ENCODE assay signal across 8 mouse cellular contexts in genomic region chr12:9251772-9252171, GRCm38 (mm10).
DNase-seq lines count a peak whose midpoint lies in the region; ATAC-seq and TF ChIP-seq lines count a peak whose summit lies in the region.

No protein-coding gene starts in this region.

- ATAC-seq in liver, embryonic 14.5 days (ENCODE audit: insufficient read depth), result no peak

- H3K27me3 ChIP-seq in liver, embryonic 14.5 days (ENCODE audit: control insufficient read depth, insufficient read depth, low read length), result no peaks in the 10 kb centered on the region

- WGBS in liver, embryonic 14.5 days (ENCODE audit: insufficient replicate concordance), result 15% methylated on average over 5 of the region's 5 CpGs

- H3K9me3 ChIP-seq in liver, embryonic 14.5 days (ENCODE audit: control insufficient read depth, low read length), result no peaks in the 10 kb centered on the region

- no peak overlapping the region for H3K4me2 ChIP-seq in liver, embryonic 14.5 days (ENCODE audit: low read depth)

- H3K27ac ChIP-seq in liver, embryonic 14.5 days, result no peak overlapping the region

- no peak overlapping the region for H3K9ac ChIP-seq in liver, embryonic 14.5 days (replicated peaks)

- peak; percentile 1 for DNase-seq in thymus, postnatal 25 days
- DNase-seq in thymus, postnatal 10 days (ENCODE audit: low spot score in 2 of 2), result no peak
- DNase-seq in adrenal gland, adult 8-10 months, result peak; percentile 21
- peak; percentile 70 for DNase-seq in embryo, embryonic 11 days
- peak; percentile 69 for DNase-seq in heart, postnatal 4 days
- DNase-seq in liver, embryonic 14.5 days (ENCODE audit: low read depth in 3 of 3, low spot score in 3 of 3), result no peak
- DNase-seq in right cerebral cortex, postnatal 25 days, result peak; percentile 21
- no peak for DNase-seq in spleen, postnatal 36 days (ENCODE audit: low spot score in 2 of 2)

- TF ChIP-seq EP300 in liver, embryonic 14.5 days (IDR thresholded peaks at IDR 0.05; ENCODE audit: low read depth), result no peak

- H3K4me3 ChIP-seq in liver, embryonic 14.5 days (ENCODE audit: insufficient read depth in 1 of 2, low read depth in 2 of 2, low read length in 2 of 2), result no peak overlapping the region

- H3K36me3 ChIP-seq in liver, embryonic 14.5 days (replicated peaks; ENCODE audit: control insufficient read depth, insufficient read depth, low read depth), result no peaks in the 10 kb centered on the region

- TF ChIP-seq CTCF in liver, embryonic 14.5 days (IDR thresholded peaks at IDR 0.05; ENCODE audit: low read depth), result peak; percentile 68

- no peaks in the 10 kb centered on the region for H3K4me1 ChIP-seq in liver, embryonic 14.5 days (replicated peaks; ENCODE audit: control insufficient read depth in 2 of 2, insufficient read depth in 2 of 2, low read length in 1 of 2)

Comparison
In these comparisons a context has a peak if more than half of its experiments do, and no peak if none do; other contexts are left out.
1. DNase-seq: peak in thymus, postnatal 25 days (single experiment), adrenal gland, adult 8-10 months (single experiment), embryo, embryonic 11 days (single experiment), heart, postnatal 4 days (single experiment) and right cerebral cortex, postnatal 25 days (single experiment); none in thymus, postnatal 10 days (0 of 2), liver, embryonic 14.5 days (0 of 3) and spleen, postnatal 36 days (0 of 2).